Mouse (Mus musculus) liver, postnatal 0 days (tissue): ENCODE results near the gene Ssh2.

Source experiments
- CTCF ChIP-seq: sonication (generic); IDR thresholded peaks from 2 replicates; pipeline ENCODE4 v1.5.1; 2016; ENCODE audit warnings: antibody characterized with exemption, low read depth
- EP300 ChIP-seq: IDR thresholded peaks from 2 replicates; pipeline ENCODE4 v1.6.1; 2016; ENCODE audit warnings: antibody characterized with exemption, low read depth, mild to moderate bottlenecking

DNA sequence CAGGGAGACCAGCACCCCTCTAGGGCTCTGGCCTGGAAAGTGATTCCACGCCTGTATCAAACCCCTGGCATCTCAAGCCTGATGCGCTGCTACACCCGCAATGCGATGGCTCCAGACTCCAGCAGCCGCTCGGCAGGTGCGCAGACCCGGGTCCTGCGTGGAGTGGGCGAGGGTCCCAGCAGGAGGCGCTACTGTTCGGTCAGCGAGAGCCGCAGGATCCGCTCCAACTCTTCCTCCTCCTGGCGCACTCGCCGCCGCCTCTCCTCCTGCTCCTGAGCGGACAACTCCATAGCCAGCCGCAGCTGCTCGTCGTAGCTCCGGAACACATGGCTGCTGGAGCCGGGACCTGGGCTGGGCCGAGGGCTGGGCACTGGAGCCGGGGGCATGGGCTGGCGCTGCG lies 255.3 kb downstream of the Ssh2 start:
- TF ChIP-seq CTCF = no peak
- no peak for TF ChIP-seq EP300
